Mouse (Mus musculus) left cerebral cortex, adult 11 months (tissue): ENCODE measurements around the gene Pnpla2.
"Not testable (repeated sequence)": the region's sequence is repeated elsewhere in the genome, so short reads cannot be mapped to it uniquely, and the experiment has no call there.

ENCODE experiments used
- DNase-seq: peaks from one replicate; pipeline ENCODE4 v3.0.0; 2022; ENCODE audit warnings: low spot score

Gene Pnpla2

GRCm38 (mm10) chr7:141454967-141455551 lies at the start of gene Pnpla2:
Gene Pnpla2 (plus strand): TSS chr7:141455198.
- DNase-seq: peak; percentile 81

- no peak for DNase-seq
Measured at GRCm38 (mm10) chr7:141405466-141405865, 49.5 kb upstream of the Pnpla2 start.

- DNase-seq: not testable (repeated sequence)
Measured at GRCm38 (mm10) chr7:141407670-141408069, 47.3 kb upstream of the Pnpla2 start.

- peak; percentile 79 for DNase-seq
Measured at GRCm38 (mm10) chr7:141408833-141409232, 46.2 kb upstream of the Pnpla2 start.

GRCm38 (mm10) chr7:141410631-141411030 lies 44.4 kb upstream of the Pnpla2 start:
- DNase-seq: no peak

- DNase-seq: no peak
Measured at GRCm38 (mm10) chr7:141411667-141412066, 43.3 kb upstream of the Pnpla2 start.

DNA sequence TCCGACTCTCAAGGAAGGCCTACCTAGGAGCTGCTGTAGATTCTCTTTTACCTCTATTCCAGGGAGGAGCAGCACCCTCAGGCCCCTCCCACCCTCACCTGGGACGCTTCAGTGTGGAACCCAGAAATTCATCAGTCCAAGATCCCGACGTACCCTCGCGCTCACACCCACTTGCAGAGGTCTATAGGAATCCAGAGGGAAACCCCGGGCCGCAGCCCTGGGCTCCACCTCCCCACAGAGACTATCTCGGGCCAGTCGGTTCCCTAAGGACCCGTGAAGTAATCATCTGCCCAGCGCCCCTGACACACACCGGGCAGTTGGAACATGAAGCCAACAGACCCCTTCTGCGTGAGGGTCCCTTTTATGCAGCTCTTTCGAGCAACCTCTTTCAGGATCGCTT lies 41.7 kb upstream of the Pnpla2 start:
- no peak for DNase-seq

GRCm38 (mm10) chr7:141413809-141414584 lies 41.0 kb upstream of the Pnpla2 start, which contains the start of gene Gatd1:
Gene Gatd1 (minus strand): TSS chr7:141414136.
- DNase-seq: peak; percentile 96

- no peak for DNase-seq
Measured at GRCm38 (mm10) chr7:141416144-141416841, 38.7 kb upstream of the Pnpla2 start.

- no peak for DNase-seq
Measured at GRCm38 (mm10) chr7:141417731-141418681, 37.0 kb upstream of the Pnpla2 start.

DNA sequence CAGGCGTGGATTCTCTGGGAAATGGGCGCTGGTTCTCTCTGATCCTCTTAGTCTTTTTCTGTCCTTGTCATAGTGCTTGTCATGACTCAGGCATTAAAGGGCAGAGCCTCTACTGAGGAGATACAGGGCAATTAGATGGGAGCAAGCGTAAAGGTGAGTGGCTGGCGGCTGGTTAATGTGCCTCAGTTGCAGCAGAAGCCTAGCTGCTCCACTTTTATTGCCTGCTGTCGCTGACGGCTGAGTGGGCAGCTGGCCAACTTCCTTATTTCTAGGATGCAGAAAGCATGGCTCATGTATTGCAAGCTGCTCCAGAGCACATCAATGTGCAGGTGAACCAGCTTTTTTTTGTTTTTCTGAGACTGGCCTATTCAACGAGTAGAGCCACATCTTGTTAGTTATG lies 36.0 kb upstream of the Pnpla2 start:
- no peak for DNase-seq

GRCm38 (mm10) chr7:141420030-141420702 lies 34.8 kb upstream of the Pnpla2 start:
- DNase-seq: no peak

GRCm38 (mm10) chr7:141423811-141424210 lies 31.2 kb upstream of the Pnpla2 start:
- DNase-seq: no peak

DNA sequence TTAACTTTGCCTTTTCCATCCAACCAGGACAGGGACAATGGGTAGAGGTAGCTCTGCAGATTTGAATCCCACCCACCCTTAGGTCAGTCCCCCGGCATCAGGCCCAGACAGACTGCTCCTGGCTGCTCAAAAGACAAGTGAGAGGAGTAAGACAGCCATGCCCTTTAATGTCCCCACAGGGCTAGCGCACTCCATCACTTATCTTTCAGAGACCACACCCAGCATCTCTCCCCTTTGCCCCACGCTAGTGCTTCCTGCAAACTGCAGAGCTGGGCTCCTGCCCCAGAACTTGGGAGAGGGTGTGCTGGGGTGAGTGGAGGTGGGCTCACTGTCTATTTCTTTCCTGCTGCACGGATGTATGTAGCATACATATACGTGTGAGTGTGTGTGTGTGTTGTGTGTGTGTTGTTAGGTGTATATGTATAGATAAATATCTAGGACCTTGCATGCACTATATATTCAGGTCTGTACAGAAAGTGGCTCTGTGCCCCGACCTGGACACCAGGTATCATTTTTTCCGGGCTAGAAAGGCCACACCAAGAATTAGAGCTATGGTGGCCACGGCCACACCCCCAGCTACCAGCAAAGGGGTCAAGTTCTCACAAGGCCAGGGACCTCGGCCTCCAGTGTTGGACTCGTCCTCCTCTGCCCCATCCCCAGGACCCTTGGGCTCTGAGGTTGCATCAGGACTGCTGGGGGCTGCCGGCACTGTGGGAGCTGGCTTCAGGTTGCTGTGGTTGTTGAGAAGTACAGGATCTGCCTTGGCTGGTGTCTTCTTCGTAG lies 27.9 kb upstream of the Pnpla2 start:
- no peak for DNase-seq

- DNase-seq: no peak
Measured at GRCm38 (mm10) chr7:141428701-141429100, 26.3 kb upstream of the Pnpla2 start.

DNA sequence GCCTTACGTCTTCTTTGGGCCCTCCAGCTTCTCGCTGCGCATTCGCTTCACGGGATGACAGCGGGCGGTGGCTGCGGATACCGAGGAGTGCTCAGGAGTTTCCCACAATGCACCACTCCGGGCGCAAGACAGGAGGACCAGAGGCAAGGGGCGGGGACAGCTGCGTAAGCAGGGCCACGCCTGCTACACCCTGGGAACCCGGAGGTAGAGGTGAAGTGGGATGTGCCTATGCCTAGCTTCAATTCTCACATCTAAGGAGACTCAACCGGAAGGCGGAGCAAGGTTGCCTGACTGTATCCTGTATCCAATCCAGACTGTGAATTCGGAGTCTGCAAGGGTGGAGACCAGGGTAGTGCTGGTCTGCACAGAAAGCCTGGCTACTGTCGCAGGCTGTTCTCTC lies 25.7 kb upstream of the Pnpla2 start, which contains the start of gene Cend1:
Gene Cend1, minus strand, starts transcription at position 182 of the 400 bp plus-strand sequence.
- peak; percentile 89 for DNase-seq

DNA sequence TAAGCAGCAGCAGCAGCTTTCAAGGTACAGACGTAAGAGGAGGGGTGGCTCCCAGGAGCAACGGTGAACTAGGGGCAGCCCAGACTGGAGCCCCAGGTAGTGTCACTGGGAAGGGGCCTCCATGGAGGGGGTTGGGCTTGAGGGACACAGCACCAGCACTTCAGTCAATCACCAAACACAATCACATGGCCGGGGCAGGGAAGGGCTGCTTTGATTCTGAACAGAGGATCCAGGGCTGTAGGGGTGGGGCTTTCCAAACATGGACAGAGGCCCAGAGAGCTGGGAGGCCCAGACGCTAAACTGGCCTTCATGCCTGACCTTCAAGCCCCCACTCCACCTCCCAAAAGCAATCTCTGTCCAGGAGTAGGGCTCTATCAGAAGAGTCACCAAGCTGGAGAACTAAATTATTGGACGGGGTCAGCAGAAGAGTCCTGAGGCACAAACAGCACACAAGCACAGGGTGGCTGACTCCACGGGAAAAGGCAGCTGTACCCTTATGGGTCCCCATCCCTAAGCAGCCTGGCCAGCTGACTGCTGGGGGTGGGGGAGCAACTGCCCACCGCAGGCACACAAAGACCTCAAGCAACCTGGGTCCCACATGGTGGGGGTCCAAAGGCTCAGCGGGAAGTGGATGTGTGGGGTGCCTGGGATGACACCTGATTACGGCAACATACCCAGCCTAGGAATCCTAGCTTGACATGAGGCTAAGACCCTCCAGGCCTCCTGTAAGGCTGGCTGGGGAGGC lies 25.0 kb upstream of the Pnpla2 start:
- DNase-seq: no peak

GRCm38 (mm10) chr7:141430585-141431240 lies 24.3 kb upstream of the Pnpla2 start:
- no peak for DNase-seq
